Mouse (Mus musculus) embryonic facial prominence, embryonic 14.5 days (tissue): ENCODE measurements at regions not wholly inside any gene's neighbourhood (a gene's known extent, or its start where the extent isn't known, plus 50 kb on each side); places are given as distances from the start of the nearest gene placed in this dataset.
A peak's percentile ranks its signal among the peaks of the same experiment; 100 is the strongest.

Source experiments
- ATAC-seq: fragments of 200-750 bp; cut with Nextera tagmentation; 2 replicates; pipeline ENCODE4 v1.8.0; 2017; ENCODE audit warnings: low read depth, moderate number of reproducible peaks, moderate TSS enrichment
- DNase-seq: peaks from one replicate; pipeline ENCODE4 v3.0.0-alpha.2; 2015; ENCODE audit warnings: low spot score
- H3K27ac ChIP-seq: fragments of 300-500 bp; sonication (generic); replicated peaks from 2 replicates; pipeline ENCODE4 v1.5.1; 2014; ENCODE audit warnings: low read depth, mild to moderate bottlenecking, low read length, moderate library complexity
- H3K27me3 ChIP-seq: fragments of 300-500 bp; sonication (generic); replicated peaks from 2 replicates; pipeline ENCODE4 v1.6.1; 2014; ENCODE audit warnings: low read length; ENCODE audit not compliant: control insufficient read depth, insufficient read depth
- H3K36me3 ChIP-seq: fragments of 300-500 bp; sonication (generic); 2 replicates; pipeline ENCODE4 v1.6.1; 2014; ENCODE audit warnings: low read length, mixed read lengths; ENCODE audit not compliant: control insufficient read depth, insufficient read depth
- H3K4me1 ChIP-seq: fragments of 300-500 bp; sonication (generic); 2 replicates; pipeline ENCODE4 v1.6.1; 2014; ENCODE audit warnings: antibody characterized with exemption, low read length; ENCODE audit not compliant: control insufficient read depth, insufficient read depth
- H3K4me2 ChIP-seq: fragments of 300-500 bp; sonication (generic); 2 replicates; pipeline ENCODE4 v1.6.1; 2014; ENCODE audit warnings: low read depth, mild to moderate bottlenecking, low read length, moderate library complexity, mixed read lengths
- H3K4me3 ChIP-seq: fragments of 300-500 bp; sonication (generic); 2 replicates; pipeline ENCODE4 v1.5.1; 2014; ENCODE audit warnings: low read depth, mild to moderate bottlenecking, low read length
- H3K9ac ChIP-seq: fragments of 300-500 bp; sonication (generic); 2 replicates; pipeline ENCODE4 v1.6.1; 2014; ENCODE audit warnings: low read depth, mild to moderate bottlenecking, low read length, moderate library complexity, mixed read lengths
- H3K9me3 ChIP-seq: fragments of 300-500 bp; sonication (generic); 2 replicates; pipeline ENCODE4 v1.6.1; 2016; ENCODE audit warnings: low read length; ENCODE audit not compliant: control insufficient read depth
- WGBS: fragments of 180-500 bp; shearing (Covaris S2); extraction: QIAGEN DNeasy Blood & Tissue Kit; methylation state at CpG from one replicate; pipeline ENCODE4 v1.1.7; 2014; 5-methylcytosine and 5-hydroxymethylcytosine counted together

- Histone ChIP-seq H3K4me2 (no peak overlapping the region), H3K9ac (no peak overlapping the region), H3K36me3 (no peaks in the 10 kb centered on the region), H3K4me1 (no peaks in the 10 kb centered on the region), H3K27me3 (no peaks in the 10 kb centered on the region), H3K9me3 (no peaks in the 10 kb centered on the region), H3K4me3 (no peak overlapping the region), H3K27ac (no peak overlapping the region)
- ATAC-seq (peak; percentile 27; the same call in 1 of the 2 replicates), DNase-seq (no peak)
- WGBS, result 52% methylated on average over 11 of the region's 11 CpGs
Observed at GRCm38 (mm10) chr9:62180456-62181181, 58.2 kb upstream of the Glce start.

GRCm38 (mm10) chr9:62174651-62175050 is 52.2 kb upstream of the Glce start:
- Histone ChIP-seq H3K27ac (no peak overlapping the region), H3K4me3 (no peak overlapping the region), H3K36me3 (no peaks in the 10 kb centered on the region), H3K4me1 (no peaks in the 10 kb centered on the region), H3K9me3 (no peaks in the 10 kb centered on the region), H3K4me2 (no peak overlapping the region), H3K27me3 (no peaks in the 10 kb centered on the region), H3K9ac (no peak overlapping the region)
- no peak for ATAC-seq
- WGBS, result 73% methylated on average over 7 of the region's 7 CpGs
- DNase-seq, result no peak
